Mouse (Mus musculus) lung, embryonic 16.5 days (tissue): ENCODE results near the gene Olfr700. TPM values are rescaled to one million over a fixed set of nuclear protein-coding genes. Genes with fewer than 3 reads are reported as not detected.
"Not testable (repeated sequence)": the region's sequence is repeated elsewhere in the genome, so short reads cannot be mapped to it uniquely, and the experiment has no call there.

ENCODE experiments used
- ATAC-seq: fragments of 200-750 bp; cut with Nextera tagmentation; 2 replicates; pipeline ENCODE4 v1.8.0; 2017; ENCODE audit warnings: low read depth, mild to moderate bottlenecking, moderate library complexity
- H3K27ac ChIP-seq: fragments of 300-500 bp; sonication (generic); 2 replicates; pipeline ENCODE4 v1.5.1; 2014; ENCODE audit warnings: mild to moderate bottlenecking, control low read depth, low read length
- H3K27me3 ChIP-seq: fragments of 300-500 bp; sonication (generic); 2 replicates; pipeline ENCODE4 v1.6.1; 2014; ENCODE audit warnings: low read depth, low read length, mixed read lengths; ENCODE audit not compliant: control insufficient read depth, insufficient read depth
- H3K36me3 ChIP-seq: fragments of 300-500 bp; sonication (generic); 2 replicates; pipeline ENCODE4 v1.6.1; 2014; ENCODE audit warnings: low read length; ENCODE audit not compliant: control insufficient read depth, insufficient read depth
- H3K4me1 ChIP-seq: fragments of 300-500 bp; sonication (generic); replicated peaks from 2 replicates; pipeline ENCODE4 v1.6.1; 2014; ENCODE audit warnings: low read length, mixed read lengths; ENCODE audit not compliant: control insufficient read depth, insufficient read depth
- H3K4me2 ChIP-seq: fragments of 300-500 bp; sonication (generic); 2 replicates; pipeline ENCODE4 v1.6.1; 2014; ENCODE audit warnings: low read depth, low read length, control low read depth
- H3K4me3 ChIP-seq: fragments of 300-500 bp; sonication (generic); 2 replicates; pipeline ENCODE4 v1.5.1; 2014; ENCODE audit warnings: mild to moderate bottlenecking, low read length, control low read depth
- H3K9ac ChIP-seq: fragments of 300-500 bp; sonication (generic); 2 replicates; pipeline ENCODE4 v1.6.1; 2014; ENCODE audit warnings: low read length, control low read depth
- H3K9me3 ChIP-seq: fragments of 300-500 bp; sonication (generic); 2 replicates; pipeline ENCODE4 v1.6.1; 2016; ENCODE audit warnings: low read length; ENCODE audit not compliant: control insufficient read depth
- WGBS: fragments of 180-500 bp; shearing (Covaris S2); extraction: QIAGEN DNeasy Blood & Tissue Kit; methylation state at CpG from one replicate; pipeline ENCODE4 v1.1.7; 2014; 5-methylcytosine and 5-hydroxymethylcytosine counted together
- polyA plus RNA-seq: library from polyadenylated mRNA; unstranded; fragments of >200 nt; fragmentation: Nextera tagmentation; extraction: Ambion mirVana; gene quantifications from 2 replicates; pipeline ENCODE4 v1.2.1, GENCODE M21; 2015

The Olfr700 gene
- not detected in 2 replicates for polyA plus RNA-seq

GRCm38 (mm10) chr7:106808734-106809133, at the start of gene Olfr700:
TSS of gene Olfr700 (minus strand) at chr7:106808834.
- Histone ChIP-seq H3K9ac (no peak within 1 kb of the TSS), H3K27ac (no peak within 1 kb of the TSS), H3K9me3 (no peaks in the 10 kb centered on the region), H3K36me3 (no peaks in the 10 kb centered on the region), H3K4me2 (no peak within 1 kb of the TSS), H3K4me1 (no peaks in the 10 kb centered on the region), H3K4me3 (no peak within 1 kb of the TSS), H3K27me3 (no peaks in the 10 kb centered on the region)
- no peak for ATAC-seq
- WGBS, result 88% methylated on average over 1 of the region's 1 CpGs

GRCm38 (mm10) chr7:106843060-106843459, 34.4 kb upstream of the Olfr700 start, which contains the start of gene Olfr703:
TSS of gene Olfr703 (plus strand) at chr7:106843360.
- no peaks in the 10 kb centered on the region for H3K36me3 ChIP-seq
- H3K9ac ChIP-seq, result no peak within 1 kb of the TSS
- no peaks in the 10 kb centered on the region for H3K4me1 ChIP-seq
- 52% methylated on average over 2 of the region's 2 CpGs for WGBS
- no peak within 1 kb of the TSS for H3K4me3 ChIP-seq
- no peaks in the 10 kb centered on the region for H3K9me3 ChIP-seq
- no peak within 1 kb of the TSS for H3K4me2 ChIP-seq
- H3K27me3 ChIP-seq, result no peaks in the 10 kb centered on the region
- no peak for ATAC-seq
- no peak within 1 kb of the TSS for H3K27ac ChIP-seq

GRCm38 (mm10) chr7:106833793-106834192, 25.2 kb upstream of the Olfr700 start, which contains the start of gene Olfr702:
TSS of gene Olfr702 (minus strand) at chr7:106833893.
- no peaks in the 10 kb centered on the region for H3K9me3 ChIP-seq
- H3K27ac ChIP-seq, result no peak within 1 kb of the TSS
- no peaks in the 10 kb centered on the region for H3K36me3 ChIP-seq
- H3K4me2 ChIP-seq, result no peak within 1 kb of the TSS
- no peaks in the 10 kb centered on the region for H3K27me3 ChIP-seq
- H3K4me1 ChIP-seq, result no peaks in the 10 kb centered on the region
- ATAC-seq, result no peak
- H3K4me3 ChIP-seq, result no peak within 1 kb of the TSS
- no peak within 1 kb of the TSS for H3K9ac ChIP-seq

GRCm38 (mm10) chr7:106818414-106818813, 9.8 kb upstream of the Olfr700 start:
- no peak overlapping the region for H3K9ac ChIP-seq
- no peaks in the 10 kb centered on the region for H3K36me3 ChIP-seq
- H3K27me3 ChIP-seq, result no peaks in the 10 kb centered on the region
- H3K4me2 ChIP-seq, result no peak overlapping the region
- no peak overlapping the region for H3K27ac ChIP-seq
- no peak overlapping the region for H3K4me3 ChIP-seq
- no peaks in the 10 kb centered on the region for H3K4me1 ChIP-seq
- H3K9me3 ChIP-seq, result no peaks in the 10 kb centered on the region; the same call in 1 of the 2 replicates
- no peak for ATAC-seq

- no peak for ATAC-seq
- H3K4me1 ChIP-seq, result no peaks in the 10 kb centered on the region
- 34% methylated on average over 2 of the region's 2 CpGs for WGBS
These were observed 7.1 kb upstream of the Olfr700 start for GRCm38 (mm10) chr7:106815775-106816174.

GRCm38 (mm10) chr7:106813829-106814228, 5.2 kb upstream of the Olfr700 start, which contains the start of gene Olfr701:
TSS of gene Olfr701 (plus strand) at chr7:106814129.
- Histone ChIP-seq H3K27ac (no peak within 1 kb of the TSS), H3K27me3 (no peaks in the 10 kb centered on the region), H3K4me2 (no peak within 1 kb of the TSS), H3K4me3 (no peak within 1 kb of the TSS), H3K4me1 (no peaks in the 10 kb centered on the region), H3K9ac (no peak within 1 kb of the TSS), H3K36me3 (no peaks in the 10 kb centered on the region), H3K9me3 (no peaks in the 10 kb centered on the region)
- no peak for ATAC-seq
- 57% methylated on average over 2 of the region's 2 CpGs for WGBS

More at GRCm38 (mm10) chr7:106815775-106816174, 7.1 kb upstream of the Olfr700 start:
- H3K4me2 ChIP-seq, result no peak overlapping the region
- H3K9ac ChIP-seq, result no peak overlapping the region
- H3K9me3 ChIP-seq, result no peaks in the 10 kb centered on the region; the same call in 1 of the 2 replicates
- no peak overlapping the region for H3K4me3 ChIP-seq
- H3K27me3 ChIP-seq, result no peaks in the 10 kb centered on the region
- H3K36me3 ChIP-seq, result no peaks in the 10 kb centered on the region
- no peak overlapping the region for H3K27ac ChIP-seq

- H3K4me3 ChIP-seq, result no peak within 1 kb of the TSS
- WGBS, result 65% methylated on average over 1 of the region's 1 CpGs
- no peak for ATAC-seq
These were observed 15.5 kb downstream of the Olfr700 start, which contains the start of gene Olfr699 for GRCm38 (mm10) chr7:106793098-106793497. TSS of gene Olfr699 (minus strand) at chr7:106793198.

GRCm38 (mm10) chr7:106788330-106788729, 20.3 kb downstream of the Olfr700 start:
- no peaks in the 10 kb centered on the region for H3K36me3 ChIP-seq
- H3K4me1 ChIP-seq, result no peaks in the 10 kb centered on the region
- no peaks in the 10 kb centered on the region for H3K27me3 ChIP-seq
- no peak overlapping the region for H3K4me3 ChIP-seq
- H3K4me2 ChIP-seq, result no peak overlapping the region
- H3K9me3 ChIP-seq, result no peaks in the 10 kb centered on the region
- ATAC-seq, result no peak
- no peak overlapping the region for H3K27ac ChIP-seq
- H3K9ac ChIP-seq, result no peak overlapping the region

More at GRCm38 (mm10) chr7:106793098-106793497, 15.5 kb downstream of the Olfr700 start, which contains the start of gene Olfr699:
- Histone ChIP-seq H3K27ac (no peak within 1 kb of the TSS), H3K27me3 (no peaks in the 10 kb centered on the region), H3K4me1 (no peaks in the 10 kb centered on the region), H3K9ac (no peak within 1 kb of the TSS), H3K36me3 (no peaks in the 10 kb centered on the region), H3K9me3 (no peaks in the 10 kb centered on the region), H3K4me2 (no peak within 1 kb of the TSS)

GRCm38 (mm10) chr7:106761008-106761407, 47.6 kb downstream of the Olfr700 start:
- H3K4me1 ChIP-seq, H3K36me3 ChIP-seq, H3K27me3 ChIP-seq, ATAC-seq, H3K4me2 ChIP-seq, H3K4me3 ChIP-seq, H3K9me3 ChIP-seq, H3K27ac ChIP-seq, H3K9ac ChIP-seq: not testable (repeated sequence)
- WGBS, result 81% methylated on average over 2 of the region's 2 CpGs

- no peak overlapping the region for H3K4me3 ChIP-seq
- H3K27ac ChIP-seq, result no peak overlapping the region
- 89% methylated on average over 2 of the region's 2 CpGs for whole genome bisulfite sequencing
- no peaks in the 10 kb centered on the region for H3K4me1 ChIP-seq
- ATAC-seq, result no peak
- H3K36me3 ChIP-seq, result no peaks in the 10 kb centered on the region
- H3K9ac ChIP-seq, result no peak overlapping the region
- H3K4me2 ChIP-seq, result no peak overlapping the region
- peaks cover 2% of the 10 kb centered on the region for H3K9me3 ChIP-seq
- H3K27me3 ChIP-seq, result no peaks in the 10 kb centered on the region
These were observed 49.8 kb downstream of the Olfr700 start for GRCm38 (mm10) chr7:106758800-106759199.
